Mouse (Mus musculus): Measurements from ENCODE around the gene Lrrc51.
A peak's percentile ranks its signal among the peaks of the same experiment; 100 is the strongest.
"Not testable (repeated sequence)": the region's sequence is repeated elsewhere in the genome, so short reads cannot be mapped to it uniquely, and the experiment has no call there.

Lrrc51 gene

GRCm38 (mm10) chr7:101938348-101938747 is 4.7 kb upstream of the Lrrc51 start:
- no peak for DNase-seq (ENCODE audit: extremely low read depth, low read depth, low spot score)

DNA sequence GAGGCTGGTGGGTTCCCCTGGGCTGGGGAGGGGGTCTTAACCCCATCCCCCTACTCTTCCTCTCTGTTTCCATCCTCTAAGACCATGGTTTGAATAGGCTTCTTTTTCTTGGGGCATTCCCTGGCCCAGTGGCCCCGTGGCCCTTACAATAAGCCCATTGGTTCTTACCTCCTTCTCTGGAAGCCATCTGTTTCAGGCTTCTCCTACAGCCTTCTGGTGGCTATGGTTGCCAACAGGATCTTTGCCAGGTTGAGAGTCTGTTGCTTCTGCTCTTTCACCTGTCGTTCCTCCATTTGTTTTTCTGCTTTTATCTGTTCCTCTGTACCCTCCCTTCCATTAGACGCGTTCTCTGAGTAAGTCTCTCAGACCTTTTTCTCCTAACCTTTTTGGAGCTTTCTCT is 3.9 kb upstream of the Lrrc51 start:
- no peak for DNase-seq (ENCODE audit: extremely low read depth, low read depth, low spot score)

GRCm38 (mm10) chr7:101936996-101937395 is 3.3 kb upstream of the Lrrc51 start:
- DNase-seq (ENCODE audit: extremely low read depth, low read depth, low spot score), result no peak

DNA sequence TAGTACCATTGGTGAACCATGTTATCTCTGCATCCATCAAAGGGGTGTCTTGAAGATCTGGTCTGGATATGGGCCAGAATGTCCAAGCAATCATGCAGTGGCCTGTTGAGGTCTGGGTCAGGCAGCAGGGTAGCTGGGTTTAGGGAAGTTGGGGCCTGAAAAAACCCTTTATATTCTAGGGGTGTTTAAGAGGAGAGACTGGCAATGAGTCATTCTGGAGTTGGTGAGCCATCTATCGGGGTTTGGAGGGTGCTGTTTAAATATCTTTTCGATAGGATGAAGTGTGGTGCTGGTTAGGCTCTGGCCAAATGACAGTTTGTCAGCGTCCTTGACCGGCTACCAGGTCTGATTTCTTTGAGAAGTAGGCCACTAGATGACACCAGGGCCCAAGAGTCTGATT is 2.3 kb upstream of the Lrrc51 start:
- DNase-seq (ENCODE audit: extremely low read depth, low read depth, low spot score), result no peak

- no peak for DNase-seq (ENCODE audit: extremely low read depth, low read depth, low spot score)
These were observed 395 bp downstream of the Lrrc51 start for GRCm38 (mm10) chr7:101933300-101933699.

DNA sequence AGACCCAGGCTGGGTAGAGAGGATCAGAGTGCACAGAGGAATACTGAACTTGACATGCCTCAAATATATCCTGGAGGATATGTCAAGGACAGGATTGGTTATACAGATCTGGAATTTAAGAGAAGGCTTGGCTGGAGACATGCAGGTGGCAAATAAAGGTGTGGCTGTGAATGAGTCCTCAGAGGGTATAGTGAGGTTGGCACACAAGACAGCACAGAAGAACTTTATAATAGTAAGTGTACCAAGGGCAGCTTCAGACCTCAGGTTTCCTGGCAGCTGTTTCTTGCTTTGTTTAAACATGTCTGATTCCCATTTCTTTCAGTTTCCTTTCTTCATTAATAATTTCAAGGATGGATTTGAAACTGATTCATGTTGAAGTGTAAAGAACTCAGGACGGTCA is 1.1 kb downstream of the Lrrc51 start:
- DNase-seq (ENCODE audit: extremely low read depth, low read depth, low spot score), result no peak

GRCm38 (mm10) chr7:101928093-101928492 is 5.6 kb downstream of the Lrrc51 start:
- DNase-seq (ENCODE audit: extremely low read depth, low read depth, low spot score), result no peak

GRCm38 (mm10) chr7:101925892-101926291 is 7.8 kb downstream of the Lrrc51 start:
- not testable (repeated sequence) for DNase-seq (ENCODE audit: extremely low read depth, low read depth, low spot score)

DNA sequence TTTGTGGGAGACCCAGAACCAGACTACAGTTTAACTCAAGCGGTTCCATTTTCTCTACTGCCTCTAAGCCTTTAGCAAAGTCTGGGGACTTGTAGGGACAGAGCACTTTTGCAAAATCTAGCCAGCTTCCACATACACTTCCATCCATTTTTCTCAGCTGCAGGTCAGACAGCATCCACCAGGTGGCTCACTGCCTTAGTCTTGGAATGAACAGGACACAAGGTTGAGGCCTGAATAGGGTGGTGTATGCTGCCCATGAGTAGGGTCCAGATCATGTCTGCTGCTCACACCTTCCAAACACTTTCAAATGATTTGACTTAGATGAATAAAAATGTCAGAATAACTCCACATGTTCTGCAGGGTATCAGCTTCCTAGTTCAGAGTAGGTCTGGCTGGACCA is 15.6 kb downstream of the Lrrc51 start:
- no peak for DNase-seq (ENCODE audit: extremely low read depth, low read depth, low spot score)

DNA sequence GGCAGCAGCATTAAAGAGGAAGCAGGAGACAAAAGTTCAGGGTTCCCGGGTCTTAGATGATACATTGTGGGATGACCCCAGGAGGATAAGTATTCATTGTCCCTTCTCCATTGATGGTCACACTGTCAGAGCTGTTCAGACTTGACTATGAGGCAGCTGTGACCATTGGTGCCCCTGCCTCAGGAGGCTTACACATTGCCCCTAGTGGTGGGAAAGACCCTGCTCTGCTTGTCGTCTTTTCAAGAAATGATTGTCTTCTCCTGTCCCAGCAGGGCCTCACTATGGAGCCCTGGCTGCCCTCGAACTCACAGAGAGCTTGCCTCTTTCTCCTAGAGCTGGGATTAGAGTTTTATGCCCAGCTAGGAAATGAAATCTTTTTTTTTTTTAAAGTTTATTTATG is 21.7 kb downstream of the Lrrc51 start:
- no peak for DNase-seq (ENCODE audit: extremely low read depth, low read depth, low spot score)

DNA sequence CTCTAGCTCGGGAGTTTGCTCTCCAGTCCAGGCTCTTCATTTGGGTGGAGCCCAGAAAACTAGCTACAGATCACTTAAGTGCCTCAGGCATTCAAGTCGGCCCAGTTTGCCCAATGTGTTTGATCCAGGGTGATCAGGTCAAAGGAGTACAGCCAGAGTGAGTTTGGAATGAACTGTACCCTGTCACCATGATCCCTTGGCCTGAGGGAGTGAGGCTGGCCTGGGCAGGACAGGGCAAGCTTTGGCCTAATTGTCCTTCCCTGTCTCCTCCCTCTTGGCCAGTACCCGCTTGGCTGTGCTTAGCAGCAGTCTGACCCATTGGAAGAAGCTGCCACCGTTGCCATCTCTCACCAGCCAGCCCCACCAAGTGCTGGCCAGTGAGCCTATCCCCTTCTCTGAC is 23.6 kb downstream of the Lrrc51 start:
- DNase-seq (ENCODE audit: extremely low read depth, low read depth, low spot score), result peak; percentile 91

DNA sequence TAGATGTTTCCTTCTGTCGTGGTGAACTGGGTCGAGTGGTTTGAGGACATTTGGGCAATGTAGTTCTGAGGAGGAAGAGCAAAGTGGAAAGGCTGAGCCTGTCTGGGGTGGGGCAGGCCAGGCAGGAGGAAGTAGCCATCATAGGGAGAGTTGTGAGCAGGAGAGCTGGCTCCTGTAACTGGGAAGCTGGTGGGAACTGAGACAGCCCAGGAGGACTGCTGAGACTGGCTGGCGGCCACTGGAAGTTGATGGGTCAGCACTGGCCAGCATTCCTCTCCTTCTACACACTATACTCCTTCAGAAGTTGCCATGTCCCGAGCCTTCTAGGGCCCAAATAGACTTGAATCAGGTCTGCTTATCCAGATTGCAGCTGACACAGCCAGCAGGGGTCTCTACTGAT is 25.3 kb downstream of the Lrrc51 start:
- no peak for DNase-seq (ENCODE audit: extremely low read depth, low read depth, low spot score)

- DNase-seq (ENCODE audit: extremely low read depth, low read depth, low spot score), result no peak
These were observed 27.0 kb downstream of the Lrrc51 start for GRCm38 (mm10) chr7:101906696-101907095.

DNA sequence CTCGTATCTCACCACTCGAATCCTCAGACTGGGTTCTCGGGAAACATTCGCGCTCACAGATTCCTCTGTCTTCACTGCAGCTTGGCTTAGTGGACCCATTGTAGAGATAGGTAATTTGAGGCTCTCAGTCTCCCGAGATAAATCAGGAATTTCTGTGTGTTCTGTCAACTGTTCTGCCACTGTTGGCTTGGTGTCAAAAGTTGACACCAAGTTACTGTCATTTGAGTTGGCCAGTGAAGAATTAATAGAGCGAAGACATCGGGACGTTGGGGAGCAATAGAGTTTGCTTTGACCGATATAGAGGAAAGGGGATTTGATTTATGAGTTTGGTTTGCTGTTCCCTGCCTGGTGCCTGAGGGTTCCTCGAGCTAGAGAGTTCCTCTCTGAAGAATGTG is 27.4 kb downstream of the Lrrc51 start, which contains the start of gene Tomt:
Gene Tomt, minus strand, starts transcription at position 73 of the 395 bp plus-strand sequence.
- DNase-seq (ENCODE audit: extremely low read depth, low read depth, low spot score), result no peak

- DNase-seq (ENCODE audit: extremely low read depth, low read depth, low spot score), result peak; percentile 77
These were observed 28.0 kb downstream of the Lrrc51 start, which contains the start of gene Lamtor1 for GRCm38 (mm10) chr7:101905561-101906286. Lamtor1 (plus strand) TSS chr7:101905904.

DNA sequence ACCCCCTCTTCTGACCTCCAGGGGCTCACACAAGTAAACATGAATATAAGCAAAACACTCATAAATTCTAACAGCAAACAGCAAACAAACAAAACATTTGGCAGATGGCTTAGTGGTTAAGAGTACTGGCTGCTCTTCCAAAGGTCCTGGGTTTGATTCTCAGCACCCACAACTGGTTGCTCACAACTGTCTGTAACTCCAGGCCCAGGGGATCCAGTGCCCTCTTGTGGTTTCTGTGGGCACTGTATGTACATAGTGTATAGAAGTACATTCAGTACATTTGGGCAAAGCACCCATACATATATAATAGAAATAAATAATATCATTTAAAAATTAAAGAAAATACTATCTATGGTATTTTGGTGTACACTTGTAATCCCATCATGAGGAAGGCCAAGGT is 30.8 kb downstream of the Lrrc51 start:
- DNase-seq (ENCODE audit: extremely low read depth, low read depth, low spot score), result no peak

DNA sequence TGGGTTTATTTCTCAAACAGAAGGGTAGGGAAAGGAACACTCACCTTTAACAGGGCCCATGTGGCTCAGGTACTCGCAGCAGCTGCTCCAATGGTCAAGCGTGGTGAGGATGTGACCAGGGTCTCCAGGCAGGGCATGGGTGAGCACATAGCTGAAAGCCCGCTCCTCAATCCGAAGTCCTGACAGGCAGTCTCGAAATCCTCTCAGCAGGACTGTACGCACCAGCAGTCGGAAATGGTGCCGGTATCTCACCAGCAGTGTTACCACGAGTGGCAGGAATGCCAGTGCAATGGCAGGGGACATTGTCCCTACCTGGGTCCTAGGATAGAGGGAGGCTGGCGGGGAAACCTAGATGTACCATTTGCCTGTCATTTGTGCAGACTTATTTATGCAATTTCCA is 31.7 kb downstream of the Lrrc51 start:
- no peak for DNase-seq (ENCODE audit: extremely low read depth, low read depth, low spot score)

GRCm38 (mm10) chr7:101900331-101901097 is 33.2 kb downstream of the Lrrc51 start:
- DNase-seq (ENCODE audit: extremely low read depth, low read depth, low spot score), result no peak

- peak; percentile 97 for DNase-seq (ENCODE audit: extremely low read depth, low read depth, low spot score)
These were observed 37.3 kb downstream of the Lrrc51 start for GRCm38 (mm10) chr7:101896104-101897066.

DNA sequence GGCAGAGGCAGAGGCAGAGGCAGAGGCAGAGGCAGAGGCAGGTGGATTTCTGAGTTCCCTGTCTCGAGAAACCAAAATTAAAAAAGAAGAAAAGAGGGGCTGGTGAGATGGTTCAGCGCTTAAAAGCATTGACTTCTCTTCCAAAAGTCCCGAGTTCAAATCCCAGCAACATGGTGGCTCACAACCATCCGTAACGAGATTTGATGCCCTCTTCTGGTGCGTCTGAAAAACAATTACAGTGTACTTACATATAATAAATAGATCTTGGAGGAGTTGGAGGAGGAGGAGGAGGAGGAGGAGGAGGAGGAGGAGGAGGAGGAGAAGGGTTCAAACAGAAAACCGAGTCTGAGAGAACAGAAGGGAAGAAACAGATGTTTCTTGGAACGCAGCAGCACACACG is 38.0 kb downstream of the Lrrc51 start:
- no peak for DNase-seq (ENCODE audit: extremely low read depth, low read depth, low spot score)

DNA sequence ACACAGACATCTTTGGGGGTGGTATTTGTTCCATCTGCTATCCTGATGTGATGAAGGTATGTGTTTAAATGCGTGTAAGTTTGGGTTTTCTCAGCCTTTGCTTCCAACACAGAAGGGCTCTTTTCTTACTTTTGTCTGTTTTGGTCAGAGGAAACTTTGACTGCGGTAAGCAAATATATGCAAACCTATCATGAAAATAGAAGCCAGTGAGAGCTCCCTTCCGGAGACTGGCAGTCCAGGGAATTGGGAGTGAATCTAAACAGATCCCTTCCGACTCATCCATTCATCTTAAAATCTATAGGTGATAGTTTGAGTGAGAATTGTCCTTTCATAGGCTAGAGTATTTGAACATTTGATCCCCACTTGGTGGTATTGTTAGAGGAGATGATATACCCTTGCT is 45.2 kb downstream of the Lrrc51 start:
- no peak for DNase-seq (ENCODE audit: extremely low read depth, low read depth, low spot score)

Data from fat pad, adult 2 months (tissue).